Mouse (Mus musculus): ENCODE results near the gene Tctex1d4.

The Tctex1d4 gene

GRCm38 (mm10) chr4:117138295-117139216, 12.0 kb downstream of the Tctex1d4 start:
- DNase-seq (ENCODE audit: low spot score), result no peak

- DNase-seq (ENCODE audit: low spot score), result peak; percentile 70
Measured at GRCm38 (mm10) chr4:117139217-117139612, 12.6 kb downstream of the Tctex1d4 start.

- DNase-seq (ENCODE audit: low spot score), result peak; percentile 65
Measured at GRCm38 (mm10) chr4:117140613-117141012, 14.0 kb downstream of the Tctex1d4 start.

GRCm38 (mm10) chr4:117143023-117143422, 16.4 kb downstream of the Tctex1d4 start:
- no peak for DNase-seq (ENCODE audit: low spot score)

- DNase-seq (ENCODE audit: low spot score), result no peak
Measured at GRCm38 (mm10) chr4:117145248-117145647, 18.7 kb downstream of the Tctex1d4 start.

GRCm38 (mm10) chr4:117146176-117146575, 19.6 kb downstream of the Tctex1d4 start:
- DNase-seq (ENCODE audit: low spot score), result peak; percentile 94

GRCm38 (mm10) chr4:117148047-117148713, 21.6 kb downstream of the Tctex1d4 start:
- no peak for DNase-seq (ENCODE audit: low spot score)

- no peak for DNase-seq (ENCODE audit: low spot score)
Measured at GRCm38 (mm10) chr4:117148815-117149214, 22.2 kb downstream of the Tctex1d4 start.

GRCm38 (mm10) chr4:117149291-117150211, 23.0 kb downstream of the Tctex1d4 start:
- no peak for DNase-seq (ENCODE audit: low spot score)

GRCm38 (mm10) chr4:117150212-117150733, 23.7 kb downstream of the Tctex1d4 start:
- DNase-seq (ENCODE audit: low spot score), result no peak

GRCm38 (mm10) chr4:117151416-117151815, 24.8 kb downstream of the Tctex1d4 start:
- no peak for DNase-seq (ENCODE audit: low spot score)

- DNase-seq (ENCODE audit: low spot score), result no peak
Measured at GRCm38 (mm10) chr4:117152714-117153113, 26.1 kb downstream of the Tctex1d4 start.

- no peak for DNase-seq (ENCODE audit: low spot score)
Measured at GRCm38 (mm10) chr4:117155020-117155791, 28.6 kb downstream of the Tctex1d4 start.

- peak; percentile 92 for DNase-seq (ENCODE audit: low spot score)
Measured at GRCm38 (mm10) chr4:117155792-117156355, 29.3 kb downstream of the Tctex1d4 start, which contains the start of gene Rps8. Rps8 (minus strand) TSS chr4:117156243.

GRCm38 (mm10) chr4:117156372-117156771, 29.8 kb downstream of the Tctex1d4 start:
- DNase-seq (ENCODE audit: low spot score), result no peak

- no peak for DNase-seq (ENCODE audit: low spot score)
Measured at GRCm38 (mm10) chr4:117159666-117160065, 33.1 kb downstream of the Tctex1d4 start.

- DNase-seq (ENCODE audit: low spot score), result no peak
Measured at GRCm38 (mm10) chr4:117161183-117161582, 34.6 kb downstream of the Tctex1d4 start.

GRCm38 (mm10) chr4:117169936-117170335, 43.3 kb downstream of the Tctex1d4 start:
- no peak for DNase-seq (ENCODE audit: low spot score)
